27 mouse cellular contexts compared by ENCODE assay signal in genomic region chr9:46978806-46979205, GRCm38 (mm10). TPM values are rescaled to one million over a fixed set of nuclear protein-coding genes. Genes with fewer than 3 reads are reported as not detected.
DNase-seq lines count a peak whose midpoint lies in the region; ATAC-seq and TF ChIP-seq lines count a peak whose summit lies in the region.
"Had no signal": no experiment of that assay in that cellular context is flagged by ENCODE, and none has a peak within 500 bp of the region (broad histone marks: within the 10 kb centered on the region; RNA-seq: fewer than 3 reads in every experiment).

No protein-coding gene starts in this region.

- peak; percentile 80 for DNase-seq in brain, embryonic 14.5 days (ENCODE audit: low read depth)
- DNase-seq in forebrain, postnatal 0 days, result no peak
- DNase-seq in lung, postnatal 25 days (ENCODE audit: low spot score), result no peak
- no peak for DNase-seq in layer of hippocampus, adult 9-10 months (ENCODE audit: low spot score)
- DNase-seq: adrenal gland, adult 8-10 months; cerebellum, adult 11-12 months; cerebellum, adult 9-10 months; cerebellum, postnatal 25 days; gastrocnemius, postnatal 10 days; heart, adult 2 months had no signal

- no peak for TF ChIP-seq POLR2A in brain, embryonic 14.5 days (IDR thresholded peaks at IDR 0.05; ENCODE audit: borderline replicate concordance, extremely low read depth, insufficient read depth, insufficient read length, poor library complexity, severe bottlenecking)

- no peak overlapping the region for H3K9ac ChIP-seq in forebrain, embryonic 13.5 days
- H3K9ac ChIP-seq in forebrain, embryonic 12.5 days, result no peak overlapping the region
- no peak overlapping the region for H3K9ac ChIP-seq in midbrain, embryonic 12.5 days (replicated peaks)
- H3K9ac ChIP-seq in midbrain, embryonic 16.5 days (ENCODE audit: low read depth, low read length), result no peak overlapping the region
- no peak overlapping the region for H3K9ac ChIP-seq in forebrain, postnatal 0 days
- H3K9ac ChIP-seq: embryonic facial prominence, embryonic 13.5 days; heart, embryonic 15.5 days; hindbrain, embryonic 14.5 days; intestine, embryonic 15.5 days had no signal

- no peaks in the 10 kb centered on the region for H3K36me3 ChIP-seq in forebrain, embryonic 13.5 days (ENCODE audit: poor library complexity, severe bottlenecking)
- H3K36me3 ChIP-seq in forebrain, embryonic 12.5 days (replicated peaks), result no peaks in the 10 kb centered on the region
- H3K36me3 ChIP-seq in midbrain, embryonic 12.5 days, result no peaks in the 10 kb centered on the region
- no peaks in the 10 kb centered on the region for H3K36me3 ChIP-seq in midbrain, embryonic 16.5 days (ENCODE audit: control insufficient read depth, insufficient read depth, low read length)
- H3K36me3 ChIP-seq in forebrain, postnatal 0 days (ENCODE audit: insufficient read depth), result no peaks in the 10 kb centered on the region
- H3K36me3 ChIP-seq: embryonic facial prominence, embryonic 13.5 days; heart, embryonic 15.5 days; hindbrain, embryonic 10.5 days; intestine, embryonic 15.5 days had no signal

- H3K4me1 ChIP-seq in forebrain, embryonic 13.5 days, result peaks cover 16% of the 10 kb centered on the region; the same call in 1 of the 2 replicates
- H3K4me1 ChIP-seq in forebrain, embryonic 12.5 days, result peaks cover 14% of the 10 kb centered on the region
- peaks cover 14% of the 10 kb centered on the region for H3K4me1 ChIP-seq in midbrain, embryonic 12.5 days
- H3K4me1 ChIP-seq in midbrain, embryonic 16.5 days (ENCODE audit: control insufficient read depth, insufficient read depth, low read length), result no peaks in the 10 kb centered on the region
- H3K4me1 ChIP-seq in forebrain, postnatal 0 days (ENCODE audit: insufficient read depth), result no peaks in the 10 kb centered on the region
- H3K4me1 ChIP-seq: embryonic facial prominence, embryonic 13.5 days; heart, embryonic 15.5 days; intestine, embryonic 15.5 days had no signal

- peak overlapping the region; percentile 35; the same call in 1 of the 2 replicates for H3K27ac ChIP-seq in forebrain, embryonic 13.5 days
- H3K27ac ChIP-seq in forebrain, embryonic 12.5 days, result no peak overlapping the region
- H3K27ac ChIP-seq in midbrain, embryonic 12.5 days (replicated peaks), result no peak overlapping the region
- H3K27ac ChIP-seq in midbrain, embryonic 16.5 days (ENCODE audit: low read length), result no peak overlapping the region
- H3K27ac ChIP-seq in forebrain, postnatal 0 days (ENCODE audit: low read depth, low read length), result no peak overlapping the region
- H3K27ac ChIP-seq: embryonic facial prominence, embryonic 13.5 days; heart, adult 2 months; heart, embryonic 15.5 days; hindbrain, embryonic 14.5 days; intestine, embryonic 15.5 days had no signal

- ATAC-seq in forebrain, embryonic 13.5 days, result no peak
- no peak for ATAC-seq in forebrain, embryonic 12.5 days (ENCODE audit: low FRiP score)
- no peak for ATAC-seq in midbrain, embryonic 12.5 days (ENCODE audit: low FRiP score, low read depth)
- ATAC-seq in midbrain, embryonic 16.5 days, result no peak
- peak; percentile 43; the same call in 1 of the 2 replicates for ATAC-seq in forebrain, postnatal 0 days
- ATAC-seq: intestine, embryonic 15.5 days; Patski had no signal

- 0 out of 2 replicates have a peak overlapping the region, but pooled peaks have one; percentile 5 for H3K4me2 ChIP-seq in forebrain, embryonic 13.5 days
- no peak overlapping the region for H3K4me2 ChIP-seq in forebrain, embryonic 12.5 days
- H3K4me2 ChIP-seq in midbrain, embryonic 12.5 days (replicated peaks), result 0 out of 2 replicates have a peak overlapping the region, but pooled peaks have one; percentile 1
- no peak overlapping the region for H3K4me2 ChIP-seq in midbrain, embryonic 16.5 days (ENCODE audit: low read length)
- no peak overlapping the region for H3K4me2 ChIP-seq in forebrain, postnatal 0 days (ENCODE audit: low read depth)
- H3K4me2 ChIP-seq: embryonic facial prominence, embryonic 13.5 days; heart, embryonic 11.5 days; heart, embryonic 15.5 days; hindbrain, embryonic 14.5 days; intestine, embryonic 15.5 days had no signal

- no peaks in the 10 kb centered on the region for H3K27me3 ChIP-seq in forebrain, embryonic 13.5 days
- H3K27me3 ChIP-seq in forebrain, embryonic 12.5 days, result 0 out of 2 replicates have a peak, but pooled peaks cover 5% of the 10 kb centered on the region
- peaks cover 24% of the 10 kb centered on the region for H3K27me3 ChIP-seq in midbrain, embryonic 12.5 days
- H3K27me3 ChIP-seq in midbrain, embryonic 16.5 days (ENCODE audit: control insufficient read depth, insufficient read depth, low read depth, low read length), result no peaks in the 10 kb centered on the region
- H3K27me3 ChIP-seq in forebrain, postnatal 0 days (ENCODE audit: insufficient read depth, low read length), result no peaks in the 10 kb centered on the region
- H3K27me3 ChIP-seq: embryonic facial prominence, embryonic 13.5 days; intestine, embryonic 15.5 days had no signal

- whole genome bisulfite sequencing in forebrain, embryonic 13.5 days, result 9% methylated on average over 11 of the region's 11 CpGs
- WGBS in forebrain, embryonic 12.5 days, result 13% methylated on average over 11 of the region's 11 CpGs
- 17% methylated on average over 11 of the region's 11 CpGs for WGBS in midbrain, embryonic 12.5 days
- WGBS in midbrain, embryonic 16.5 days, result 16% methylated on average over 11 of the region's 11 CpGs
- 12% methylated on average over 11 of the region's 11 CpGs for WGBS in forebrain, postnatal 0 days

- H3K4me3 ChIP-seq in forebrain, embryonic 13.5 days, result no peak overlapping the region
- no peak overlapping the region for H3K4me3 ChIP-seq in forebrain, embryonic 12.5 days (replicated peaks)
- H3K4me3 ChIP-seq in midbrain, embryonic 12.5 days, result no peak overlapping the region
- H3K4me3 ChIP-seq in midbrain, embryonic 16.5 days (ENCODE audit: low read depth, low read length), result no peak overlapping the region
- no peak overlapping the region for H3K4me3 ChIP-seq in forebrain, postnatal 0 days (ENCODE audit: low read depth, low read length)
- H3K4me3 ChIP-seq: embryonic facial prominence, embryonic 13.5 days; heart, adult 2 months; heart, embryonic 15.5 days; hindbrain, embryonic 10.5 days; intestine, embryonic 15.5 days had no signal

- TF ChIP-seq CTCF in brain, embryonic 14.5 days (IDR thresholded peaks at IDR 0.05; ENCODE audit: borderline replicate concordance, extremely low read depth, insufficient read depth, insufficient read length), result no peak
- no peak for TF ChIP-seq CTCF in forebrain, postnatal 0 days (IDR thresholded peaks at IDR 0.05; ENCODE audit: low read depth)

- no peaks in the 10 kb centered on the region for H3K9me3 ChIP-seq in forebrain, embryonic 13.5 days (replicated peaks)
- H3K9me3 ChIP-seq in forebrain, embryonic 12.5 days, result no peaks in the 10 kb centered on the region
- H3K9me3 ChIP-seq in midbrain, embryonic 12.5 days, result no peaks in the 10 kb centered on the region
- no peaks in the 10 kb centered on the region for H3K9me3 ChIP-seq in midbrain, embryonic 16.5 days (replicated peaks; ENCODE audit: control insufficient read depth, low read length, poor library complexity, severe bottlenecking)
- H3K9me3 ChIP-seq in forebrain, postnatal 0 days (ENCODE audit: low read length), result no peaks in the 10 kb centered on the region
- H3K9me3 ChIP-seq: embryonic facial prominence, embryonic 13.5 days; heart, embryonic 15.5 days; hindbrain, embryonic 10.5 days; intestine, embryonic 15.5 days had no signal

RNA-seq across cellular contexts. Expression of gene Gm4791, which starts 19.7 kb away (rescaled TPM):
- polyA plus RNA-seq in forebrain, embryonic 13.5 days (2015; fragmentation: Nextera tagmentation; extraction: Ambion mirVana), result not detected in 2 replicates
- polyA plus RNA-seq in forebrain, embryonic 12.5 days (2016; fragmentation: Nextera tagmentation; extraction: Ambion mirVana), result not detected in 2 replicates
- polyA plus RNA-seq in midbrain, embryonic 12.5 days (2016; fragmentation: Nextera tagmentation; extraction: Ambion mirVana), result not detected in 2 replicates
- not detected in 2 replicates for polyA plus RNA-seq in midbrain, embryonic 16.5 days (2015; fragmentation: Nextera tagmentation; extraction: Ambion mirVana)
- not detected in 2 replicates for polyA plus RNA-seq in brain, embryonic 14.5 days (2012; rRNA removed)
- total RNA-seq in forebrain, postnatal 0 days (2014; rRNA removed), result not detected in 2 replicates
- not detected in 2 replicates for polyA plus RNA-seq in forebrain, postnatal 0 days (2015; fragmentation: Nextera tagmentation; extraction: Ambion mirVana)
- total RNA-seq: adrenal gland, adult 8-10 months; adrenal gland, postnatal 4 days; gastrocnemius, postnatal 10 days; gastrocnemius, postnatal 4 days; heart, adult 2 months; heart, postnatal 25 days had no signal
- polyA plus RNA-seq: C2C12; cortical plate, adult 2 months; frontal cortex, adult 2 months; heart, adult 2 months; heart, embryonic 11.5 days; heart, embryonic 15.5 days; hindbrain, embryonic 10.5 days; hindbrain, embryonic 14.5 days; intestine, embryonic 15.5 days; Patski had no signal

Comparison
In these comparisons a context has a peak if more than half of its experiments do, and no peak if none do; other contexts are left out.
1. H3K4me2 ChIP-seq: peak in forebrain, embryonic 13.5 days (single experiment) and midbrain, embryonic 12.5 days (single experiment); none in forebrain, embryonic 12.5 days (single experiment), midbrain, embryonic 16.5 days (single experiment) and forebrain, postnatal 0 days (single experiment).